Mouse (Mus musculus): ENCODE measurements at regions not wholly inside any gene's neighbourhood (a gene's known extent, or its start where the extent isn't known, plus 50 kb on each side); places are given as distances from the start of the nearest gene placed in this dataset.

DNA sequence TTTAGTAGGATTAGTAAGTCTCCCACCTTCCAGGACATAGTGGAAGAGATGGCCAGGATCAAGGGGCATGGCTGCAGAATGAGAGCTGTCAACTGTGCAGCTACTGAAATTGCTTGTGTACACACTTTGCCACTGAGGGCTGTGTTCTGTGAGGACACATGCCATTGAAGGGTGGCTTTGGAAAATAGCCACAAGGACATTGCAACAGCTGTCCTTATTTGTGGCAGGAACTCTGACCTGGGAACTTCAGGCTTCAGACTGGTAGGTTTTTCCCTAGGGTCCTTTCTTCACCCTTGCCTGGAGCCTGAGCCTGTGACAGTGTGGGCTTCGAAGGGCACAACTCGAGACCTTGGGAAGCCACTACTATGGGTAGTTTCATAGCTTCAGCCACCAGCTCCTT, 64.2 kb upstream of the Ywhaq start:
- no peak for DNase-seq (ENCODE audit: low read depth)

DNA sequence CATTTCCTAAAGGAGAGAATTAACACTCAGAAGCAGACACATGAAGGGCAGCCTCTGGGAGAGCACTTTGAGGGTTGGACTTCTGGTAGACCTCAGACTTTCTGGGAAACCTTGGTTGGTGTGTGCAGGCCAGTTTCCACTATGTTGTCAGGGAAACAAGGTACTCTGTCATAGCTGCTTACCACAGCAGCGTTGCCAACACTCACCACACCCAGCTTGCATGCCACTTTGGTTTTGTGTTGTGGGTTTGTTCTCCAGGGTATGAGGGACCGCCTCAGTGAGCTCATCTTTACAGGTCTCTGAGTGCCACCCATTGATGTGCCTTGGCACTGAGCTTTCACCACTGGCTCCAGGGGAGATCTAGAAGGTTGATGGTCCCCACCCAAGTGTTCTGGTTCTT, 62.8 kb upstream of the Ywhaq start:
- no peak for DNase-seq (ENCODE audit: low read depth)

DNA sequence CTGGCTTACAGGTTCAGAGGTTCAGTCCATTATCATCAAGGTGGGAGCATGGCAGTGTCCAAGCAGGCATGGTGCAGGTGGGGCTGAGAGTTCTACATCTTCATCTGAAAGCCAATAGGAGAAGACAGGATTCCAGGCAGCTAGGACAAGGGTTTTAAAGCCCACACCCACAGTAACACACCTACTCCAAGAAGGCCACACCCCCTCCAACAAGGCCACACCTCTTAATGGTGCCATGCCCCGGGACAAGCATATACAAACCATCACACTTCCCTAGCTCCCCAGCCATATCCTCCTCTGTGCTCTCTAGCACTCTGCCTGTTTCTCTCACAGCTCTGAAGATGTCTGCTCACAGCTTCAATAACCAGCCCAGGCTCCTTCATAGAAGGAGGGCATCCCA, 61.8 kb upstream of the Ywhaq start:
- no peak for DNase-seq (ENCODE audit: low read depth)

DNA sequence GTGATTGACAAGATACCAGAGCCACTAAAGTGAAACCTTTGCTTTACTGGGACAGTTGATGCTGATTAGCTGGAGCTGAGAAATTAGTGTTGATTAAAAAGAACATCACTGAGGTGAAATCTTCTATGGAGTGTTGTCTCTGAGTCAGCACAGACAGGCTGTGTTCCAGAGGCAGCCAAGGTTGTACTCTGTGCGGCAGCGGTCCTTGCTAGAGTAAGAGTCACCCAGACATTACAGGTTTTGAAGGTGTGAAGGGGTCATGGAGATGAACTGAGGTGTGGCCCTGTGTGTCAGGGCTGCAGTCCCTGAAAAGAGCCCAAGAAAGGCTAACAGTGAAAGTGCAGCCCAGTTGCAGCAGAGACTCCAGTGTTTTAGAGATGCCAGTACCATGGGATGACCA, 59.1 kb upstream of the Ywhaq start:
- DNase-seq (ENCODE audit: low read depth), result no peak

DNA sequence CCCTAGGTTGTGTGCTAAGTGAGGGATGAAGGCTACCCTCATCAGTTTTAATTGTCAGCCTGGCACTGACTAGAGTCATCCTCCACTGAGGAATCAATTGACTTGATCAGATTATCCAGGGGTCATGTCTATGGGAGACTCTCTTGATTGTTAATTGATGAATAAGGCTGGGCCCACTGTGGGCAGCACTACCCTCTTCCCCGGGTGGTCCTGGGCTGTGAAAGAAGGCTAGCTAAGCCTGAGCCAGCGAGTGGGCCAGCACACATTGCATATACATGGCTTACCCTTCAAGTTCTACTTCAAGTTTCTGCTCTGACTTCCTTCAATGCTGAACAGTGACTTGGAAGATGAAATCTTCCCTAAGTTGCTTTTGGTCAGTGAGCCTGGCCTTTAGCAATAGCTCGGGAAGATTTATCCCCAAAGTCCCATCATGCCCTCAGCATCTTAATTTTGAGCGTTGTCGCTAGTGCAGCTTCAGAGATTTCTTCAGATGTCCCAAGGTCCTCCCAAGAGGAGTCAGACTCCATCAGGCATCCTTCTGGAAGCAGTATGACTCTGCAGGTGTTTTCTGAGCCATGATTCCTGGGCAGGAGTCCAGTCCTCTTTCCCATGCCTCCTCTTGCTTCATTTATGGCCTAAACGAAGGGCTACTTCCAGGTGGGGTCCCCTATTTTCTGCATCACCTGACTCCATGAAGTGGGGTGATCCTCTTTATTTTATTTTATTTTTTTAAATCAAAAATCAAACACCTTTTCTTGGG, 55.7 kb upstream of the Ywhaq start:
- no peak for DNase-seq (ENCODE audit: low read depth)

DNA sequence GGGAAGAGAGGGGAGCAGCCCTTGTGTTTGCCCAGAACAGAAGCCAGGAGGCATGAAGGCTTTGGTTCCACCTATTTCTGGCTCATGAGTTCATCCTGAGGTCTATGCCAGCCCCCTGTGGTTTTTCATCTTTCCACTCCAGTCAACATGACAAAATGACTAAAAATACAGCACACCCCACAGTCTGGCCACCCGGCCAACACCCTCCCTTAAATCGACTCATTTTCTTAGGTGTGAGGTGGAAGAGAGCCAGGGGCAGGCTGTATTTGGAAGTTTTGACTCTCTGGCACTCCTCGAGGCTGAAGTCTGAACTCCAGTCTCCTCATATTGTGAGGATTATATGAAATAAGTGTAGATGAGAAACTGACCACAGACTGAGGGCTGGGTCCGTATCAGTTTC, 55.0 kb upstream of the Ywhaq start:
- DNase-seq (ENCODE audit: low read depth), result no peak

DNA sequence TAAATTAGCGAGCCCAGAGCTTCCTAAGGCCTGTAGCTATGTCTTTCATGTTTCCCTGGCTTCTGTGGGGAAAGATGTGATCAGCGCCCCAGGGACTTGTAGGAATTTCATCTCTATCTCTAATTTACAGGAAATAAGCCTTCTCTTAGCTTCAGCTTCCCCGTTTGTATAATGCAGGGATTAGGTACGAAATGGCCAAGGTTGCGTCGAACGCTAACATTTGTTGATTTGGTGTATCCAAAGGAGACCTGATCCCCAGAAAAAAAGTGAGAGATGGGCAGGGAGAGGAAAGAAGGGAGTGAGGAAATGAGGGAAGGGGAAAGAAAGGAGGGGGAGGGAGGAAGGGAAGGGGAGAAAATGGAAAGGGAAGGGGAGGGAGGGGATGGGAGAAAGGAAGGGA, 54.5 kb upstream of the Ywhaq start:
- no peak for DNase-seq (ENCODE audit: low read depth)

DNA sequence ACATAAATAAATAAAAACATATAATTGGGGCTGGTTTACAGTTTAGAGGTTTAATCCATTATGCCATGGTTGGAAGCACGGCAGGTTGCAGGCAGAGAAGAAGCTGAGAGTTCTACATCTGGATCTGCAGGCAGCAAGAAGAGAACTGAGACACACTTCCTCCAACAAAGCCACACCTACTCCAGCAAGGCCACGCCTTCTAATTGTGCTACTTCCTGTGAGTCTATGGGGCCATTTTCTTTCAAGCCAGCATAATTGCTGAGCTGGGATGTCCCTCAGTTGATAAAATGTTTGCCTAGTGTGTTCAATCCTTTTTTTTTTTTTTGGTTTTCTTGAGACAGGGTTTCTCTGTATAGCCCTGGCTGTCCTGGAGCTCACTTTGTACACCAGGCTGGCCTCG, 52.8 kb upstream of the Ywhaq start:
- no peak for DNase-seq (ENCODE audit: low read depth)

Measured in c-Kit-positive CD71-positive TER-119-negative erythroid progenitor cells, embryonic 14.5 days (primary cell).